Mouse (Mus musculus) kidney, postnatal 25 days (tissue): ENCODE data around the gene Pigz.

Experiments
- DNase-seq, 2 experiments: peaks; one replicate each; pipeline ENCODE4 v3.0.0; 2021; ENCODE audit warnings: mixed read lengths in 2 of 2

Pigz gene

DNA sequence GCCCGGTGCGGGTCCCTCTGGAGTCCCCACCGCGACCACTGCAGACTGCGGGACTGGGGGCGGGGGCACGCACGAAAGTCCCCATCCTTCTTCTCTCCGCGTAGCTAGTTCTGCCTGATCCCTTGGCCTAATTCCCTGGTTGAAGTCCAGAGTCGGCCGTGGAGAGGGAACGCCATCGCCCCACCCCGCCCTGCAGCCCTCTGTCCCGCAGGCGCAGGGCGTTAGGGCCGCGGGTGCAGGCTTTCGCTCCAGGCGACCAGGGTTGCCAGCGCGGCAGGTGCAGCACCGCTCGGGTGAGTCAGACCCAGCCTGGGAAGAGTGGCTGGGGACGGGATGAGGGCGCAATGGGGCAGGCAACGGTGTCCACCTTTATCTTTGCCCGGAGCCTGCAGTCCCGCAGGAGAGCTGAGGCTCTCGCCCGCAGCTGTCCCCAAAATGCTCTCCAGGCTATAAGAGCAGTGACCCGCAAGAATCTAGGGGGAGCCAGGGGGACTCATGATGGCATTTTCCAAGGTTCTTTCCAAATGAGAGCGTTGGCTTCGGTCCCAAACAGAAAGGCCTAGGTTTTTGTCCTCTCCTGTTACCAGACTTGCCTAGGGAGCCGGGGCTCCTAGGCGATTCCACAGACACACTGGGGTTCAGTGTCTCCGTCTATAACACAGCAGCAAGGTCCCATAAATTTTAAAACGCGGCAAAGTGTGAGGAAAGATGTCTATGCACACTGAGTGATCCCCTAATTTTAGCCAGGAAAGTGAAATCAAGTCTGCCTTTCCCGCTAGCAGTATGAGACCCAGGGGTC lies at the start of gene Pigz:
TSS of gene Pigz (plus strand) at position 101 of the 799 bp plus-strand sequence.
- peak; percentile 52 to 71 for DNase-seq

DNA sequence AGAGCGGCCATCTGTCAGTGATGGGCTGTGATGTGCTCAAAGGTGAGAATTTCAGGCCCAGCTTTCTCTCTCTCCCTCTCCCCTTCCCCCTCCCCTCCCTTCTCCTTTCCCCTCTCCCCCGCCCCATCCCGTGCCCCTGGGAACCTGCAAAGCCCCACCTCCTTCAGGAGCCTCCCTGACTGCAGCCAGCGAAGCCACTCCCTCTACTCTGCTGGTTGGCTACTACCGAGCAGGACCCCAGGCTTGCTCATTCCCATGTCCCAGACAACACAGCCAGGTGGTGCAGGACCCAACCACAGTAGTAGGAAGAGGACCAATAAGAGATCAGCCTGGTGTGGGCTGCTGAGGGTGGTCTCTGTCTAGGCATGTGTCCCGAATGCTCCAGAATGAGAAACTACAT lies 49.7 kb upstream of the Pigz start:
- peak in 1 of 2 experiments; percentile 14 for DNase-seq

DNA sequence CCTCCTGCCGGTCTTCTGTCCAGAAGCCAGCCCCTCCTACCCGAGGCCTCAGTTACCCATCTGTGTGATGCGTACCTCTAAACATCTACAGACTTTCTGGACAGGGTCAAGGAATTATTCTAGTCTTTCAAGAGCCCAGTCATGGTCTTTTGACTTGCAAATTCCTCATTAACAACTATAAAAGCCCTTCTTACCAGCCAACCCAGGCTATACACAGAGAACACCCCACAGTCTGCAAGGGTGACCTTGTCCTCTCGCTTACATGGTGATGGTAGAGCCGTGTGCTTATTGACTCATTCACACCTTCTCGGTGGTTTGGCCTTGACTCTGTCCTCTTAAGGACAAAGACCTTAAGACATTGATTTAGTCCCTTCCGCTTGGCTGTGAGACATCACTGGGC lies 42.7 kb upstream of the Pigz start:
- no peak for DNase-seq

DNA sequence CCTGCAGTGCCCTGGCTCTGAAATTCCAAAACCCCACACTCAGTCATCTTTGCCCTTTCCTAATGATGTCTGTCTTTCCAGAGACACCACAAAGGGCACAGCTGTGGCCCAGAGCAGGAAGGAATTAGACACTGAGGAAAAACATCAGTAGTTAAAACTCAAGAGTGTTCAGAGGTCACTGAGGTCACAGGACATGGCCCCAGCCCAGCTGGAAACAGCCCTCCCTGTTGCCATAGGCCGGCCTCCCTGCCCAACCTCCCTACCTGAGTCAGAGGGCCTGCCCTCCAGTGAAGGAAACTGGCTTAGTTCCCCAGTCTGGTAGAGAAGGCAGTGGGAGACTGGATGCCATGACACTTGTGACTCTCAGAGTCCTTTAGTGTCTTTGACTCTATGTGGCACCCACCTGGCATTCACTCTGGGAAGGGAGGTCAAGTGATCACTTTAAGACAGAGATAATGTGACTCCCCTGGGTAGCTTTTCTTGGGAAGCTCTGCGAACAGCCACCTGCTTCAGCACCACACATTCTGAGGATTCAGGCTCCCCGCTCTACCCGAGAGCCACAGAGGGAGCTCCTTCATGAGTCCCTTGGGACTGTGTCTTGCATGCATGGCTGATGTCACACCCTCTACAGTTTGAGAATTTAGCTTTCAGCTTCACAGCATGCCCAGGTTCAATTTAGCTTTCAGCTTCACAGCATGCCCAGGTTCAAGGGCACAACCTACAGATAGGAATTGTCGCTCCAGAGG lies 40.1 kb upstream of the Pigz start:
- no peak for DNase-seq

DNA sequence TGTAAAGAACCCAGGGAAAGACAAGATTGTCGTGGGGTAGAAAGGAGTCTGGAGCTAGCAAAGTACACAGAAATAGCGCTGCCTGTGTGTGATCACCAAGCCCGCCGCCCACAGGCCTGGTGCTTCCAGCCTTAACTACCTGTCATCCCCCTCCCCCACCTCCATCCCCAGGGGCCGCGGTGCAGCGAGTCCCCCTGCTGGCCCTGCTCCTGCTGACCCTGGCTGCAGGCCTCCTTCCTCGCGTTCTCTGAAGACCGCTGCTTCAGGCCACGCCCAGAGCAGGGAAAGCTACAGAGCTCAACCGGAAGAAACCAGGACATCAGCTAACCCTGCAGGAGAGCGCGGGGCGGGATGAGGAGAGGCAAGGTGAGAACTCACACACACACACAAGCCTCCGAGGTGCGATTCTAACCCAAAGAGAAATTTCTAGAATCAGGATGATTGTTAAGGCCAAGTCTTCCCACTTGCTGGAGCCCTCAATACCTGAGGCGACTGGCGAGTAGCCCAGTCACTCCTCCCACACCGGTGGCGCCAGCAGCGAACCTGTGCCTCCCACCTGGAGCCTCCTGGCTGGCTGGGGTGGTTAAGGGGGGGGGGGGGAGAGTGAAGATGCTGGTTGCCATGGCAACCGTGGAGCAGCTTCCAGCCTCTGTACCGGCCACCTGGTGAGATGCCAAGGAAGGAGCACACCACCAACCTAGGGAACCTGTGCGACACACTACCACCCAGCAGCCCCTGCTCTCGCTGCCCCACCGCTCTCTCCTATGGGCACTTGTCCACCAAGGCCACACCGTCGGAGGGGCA lies 36.5 kb upstream of the Pigz start:
- peak; percentile 29 to 53 for DNase-seq

DNA sequence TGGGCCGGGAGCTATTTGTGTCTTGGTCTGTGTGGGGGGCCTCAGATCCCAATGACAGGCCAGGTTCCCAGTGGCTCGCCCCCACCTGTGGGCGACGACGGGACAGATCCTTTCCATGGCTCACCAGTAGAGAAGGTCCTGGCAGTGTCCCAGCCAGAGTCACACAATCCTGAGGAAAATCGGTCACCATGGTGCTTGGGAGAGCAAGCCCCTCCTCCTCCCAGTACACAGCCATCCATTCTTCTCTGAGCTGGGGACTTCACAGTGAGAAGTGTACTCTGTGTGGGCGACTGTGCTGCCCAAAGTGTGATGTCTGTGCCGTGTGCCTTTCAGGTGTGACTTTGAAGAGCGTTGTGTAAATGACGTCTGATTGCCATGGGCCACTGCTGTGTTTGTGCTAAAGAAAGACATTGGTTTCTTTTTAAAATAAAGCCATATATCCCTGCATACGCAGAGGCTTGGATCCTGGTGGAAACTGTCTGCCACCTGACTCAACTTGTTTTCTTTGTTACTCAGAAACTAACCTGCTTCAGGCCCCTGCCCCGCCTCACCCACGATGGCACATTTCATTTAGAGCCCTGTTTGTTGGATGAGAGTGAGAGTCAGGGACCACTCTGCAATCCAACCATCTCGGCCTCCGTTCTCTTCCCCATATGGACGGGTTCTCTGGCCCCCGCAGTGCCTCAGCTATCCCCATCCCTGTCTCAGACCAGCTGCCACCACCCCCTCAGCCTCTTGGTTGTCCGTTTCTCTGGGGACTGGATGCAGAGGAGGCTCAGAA lies 34.9 kb upstream of the Pigz start:
- peak in 1 of 2 experiments; percentile 26 for DNase-seq

DNA sequence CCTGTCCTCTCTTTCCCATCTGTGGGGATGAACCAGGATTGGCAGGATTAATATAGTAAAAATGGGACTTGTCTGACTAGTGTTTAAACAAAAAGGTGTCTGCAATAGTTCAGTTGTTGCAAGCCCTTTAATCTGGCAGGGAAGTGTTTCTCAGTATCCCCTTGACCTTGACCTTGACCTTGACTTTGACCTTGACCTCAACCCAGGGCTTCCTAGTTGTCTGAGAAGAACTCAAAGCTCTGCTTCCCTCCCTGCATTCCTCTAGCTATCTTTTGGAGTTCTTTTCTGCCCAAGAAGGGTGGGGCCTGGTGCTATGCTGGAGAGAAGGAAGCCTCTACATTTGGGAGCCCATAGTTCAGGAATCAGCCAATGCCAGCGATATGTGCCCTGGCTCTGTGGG lies 31.8 kb upstream of the Pigz start:
- DNase-seq = no peak

DNA sequence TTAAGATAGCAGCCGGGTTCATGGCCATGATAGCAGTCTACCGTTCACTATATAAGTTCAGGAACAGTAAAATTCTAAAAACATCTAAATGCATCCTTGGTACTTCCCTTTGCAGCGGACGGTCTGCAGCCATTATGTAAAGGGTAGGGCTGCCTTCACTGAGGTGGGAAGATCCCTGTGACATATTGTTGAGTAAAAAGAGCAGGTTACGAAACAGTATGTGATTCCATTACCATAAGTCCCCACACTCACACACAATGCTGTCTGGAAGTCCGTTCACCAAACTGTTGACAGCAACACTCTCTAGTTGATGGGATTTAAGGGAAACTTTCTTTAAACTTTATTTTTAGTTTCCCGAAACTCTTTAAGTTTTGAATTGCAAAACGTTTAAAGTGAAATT lies 30.4 kb upstream of the Pigz start:
- no peak for DNase-seq

DNA sequence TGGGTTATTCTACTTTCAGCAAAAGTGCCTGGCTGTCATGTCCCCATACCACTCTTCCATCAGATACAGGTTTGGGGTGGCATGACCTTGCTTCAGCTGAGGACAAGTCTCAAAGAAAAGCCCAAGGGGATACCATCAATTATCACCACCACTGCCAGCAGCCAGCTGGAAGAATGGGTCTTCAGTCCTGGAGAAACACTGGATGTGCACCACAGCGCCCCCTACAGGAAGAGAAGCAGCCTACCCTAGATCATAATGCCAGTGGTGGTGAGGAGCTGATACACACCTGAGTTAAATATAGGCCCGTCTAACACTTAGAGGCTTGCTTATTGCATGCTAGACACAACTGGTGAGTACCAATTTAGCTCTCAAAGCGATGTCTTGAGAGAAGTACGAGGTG lies 28.3 kb upstream of the Pigz start:
- no peak for DNase-seq

DNA sequence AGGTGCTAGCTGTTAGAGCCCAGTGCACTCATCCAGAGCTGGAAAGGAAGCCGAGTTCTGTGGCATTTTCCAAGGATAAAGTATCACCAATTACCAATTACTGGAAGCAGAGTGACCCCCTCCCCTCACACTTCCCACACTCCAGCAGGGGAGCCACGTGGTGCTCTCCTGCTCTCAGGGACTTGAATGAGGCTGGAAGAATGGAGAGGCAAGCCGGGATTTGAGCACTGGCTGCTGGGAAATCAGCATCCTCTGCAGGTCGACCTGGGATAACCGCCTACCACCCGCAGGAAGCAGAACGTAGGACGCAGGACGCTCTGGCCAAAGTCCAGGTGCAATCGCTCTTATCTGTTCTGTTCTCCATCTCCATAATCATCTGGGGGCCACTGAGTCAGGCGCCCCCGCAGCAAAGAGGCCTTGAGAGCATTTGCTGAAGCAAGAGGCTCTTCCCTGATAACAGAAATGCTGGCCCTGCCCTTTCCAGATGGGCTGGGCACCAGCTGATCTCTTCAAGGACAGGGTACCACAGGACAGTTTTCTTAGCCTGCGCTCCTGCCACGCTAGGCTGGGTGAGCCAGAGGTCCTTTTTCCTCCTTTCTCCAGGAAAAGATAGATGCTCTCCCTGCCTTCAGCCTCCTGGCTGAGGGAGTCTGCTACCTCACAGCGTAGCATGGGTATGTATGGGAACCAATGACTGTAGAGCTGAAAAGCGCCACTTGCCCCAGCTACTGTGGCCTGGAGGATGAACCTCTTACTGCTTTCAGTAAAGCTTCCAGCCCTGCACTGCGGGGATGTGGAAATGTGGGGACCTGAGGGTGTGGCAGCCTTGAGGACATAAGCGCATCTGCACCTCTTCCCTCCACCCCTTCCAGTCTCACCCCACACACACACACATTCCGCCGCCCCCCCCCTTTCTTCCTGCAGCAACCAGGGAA lies 27.5 kb upstream of the Pigz start:
- peak in 1 of 2 experiments; percentile 29 for DNase-seq

DNA sequence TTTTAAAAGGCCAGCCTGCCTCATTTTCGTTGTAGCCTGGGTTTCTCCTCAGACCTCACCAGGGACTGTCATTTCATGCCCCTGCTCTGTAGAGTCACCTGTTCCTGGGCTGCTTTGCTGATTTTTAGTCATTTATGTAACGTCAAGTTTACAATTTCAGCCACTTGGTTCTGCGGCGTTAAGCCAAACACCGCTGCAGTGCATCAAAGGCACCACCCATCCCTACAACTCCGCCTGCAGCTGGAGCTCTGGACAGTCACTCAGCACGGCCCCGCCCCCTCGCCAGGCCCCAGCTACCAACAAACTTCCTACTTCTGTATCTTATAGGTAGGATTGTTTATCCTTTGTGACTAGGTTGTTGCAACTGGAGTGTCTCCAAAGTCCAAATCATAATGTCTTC lies 26.8 kb upstream of the Pigz start:
- DNase-seq = peak; percentile 44 to 67

DNA sequence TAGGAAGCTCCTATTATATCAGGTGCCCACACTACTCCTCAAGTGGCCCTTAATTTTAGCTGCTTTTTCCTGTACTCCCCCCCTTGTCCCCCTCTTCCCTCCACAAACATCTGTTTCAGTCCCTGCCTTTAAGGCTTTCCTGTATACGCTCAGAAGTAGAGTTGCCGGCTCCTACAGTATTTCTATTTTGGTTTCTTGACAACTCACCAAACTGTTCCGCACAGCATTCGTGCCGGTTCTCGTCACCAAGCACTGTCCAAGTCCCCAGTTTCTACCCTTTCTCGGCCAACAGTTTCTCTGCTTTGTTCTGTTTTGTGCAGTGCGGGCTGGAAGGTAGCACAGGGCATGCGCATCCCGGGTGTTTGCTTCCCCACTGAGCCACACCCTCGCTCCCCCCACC lies 24.7 kb upstream of the Pigz start:
- no peak for DNase-seq

DNA sequence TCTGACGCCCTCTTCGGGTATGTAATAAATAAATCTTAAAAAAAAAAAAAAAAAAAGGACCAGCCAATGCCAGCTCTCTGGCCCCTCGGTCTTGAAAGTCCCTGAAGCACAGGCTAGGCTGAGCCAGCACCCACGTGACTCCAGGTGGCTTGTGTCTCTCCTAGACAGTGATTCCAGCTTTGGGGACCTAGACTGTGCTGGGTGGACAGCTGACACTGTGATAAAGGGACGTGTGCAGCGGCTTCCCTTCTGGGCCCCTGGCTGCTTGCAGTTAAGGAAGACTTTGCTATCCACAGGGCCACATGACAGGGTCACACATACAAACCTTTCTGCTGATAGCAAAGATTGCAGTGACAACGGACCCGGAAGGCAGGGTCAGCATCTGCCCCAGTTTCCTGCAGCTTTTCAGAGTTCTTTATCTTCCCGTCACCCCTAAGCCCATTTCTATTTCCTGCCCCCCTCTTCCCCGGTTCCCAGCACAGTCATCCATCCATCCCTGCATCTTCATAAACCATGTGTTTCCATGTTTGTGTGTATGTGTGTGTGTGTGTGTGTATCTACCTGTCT lies 23.3 kb upstream of the Pigz start:
- DNase-seq = peak in 1 of 2 experiments; percentile 51

DNA sequence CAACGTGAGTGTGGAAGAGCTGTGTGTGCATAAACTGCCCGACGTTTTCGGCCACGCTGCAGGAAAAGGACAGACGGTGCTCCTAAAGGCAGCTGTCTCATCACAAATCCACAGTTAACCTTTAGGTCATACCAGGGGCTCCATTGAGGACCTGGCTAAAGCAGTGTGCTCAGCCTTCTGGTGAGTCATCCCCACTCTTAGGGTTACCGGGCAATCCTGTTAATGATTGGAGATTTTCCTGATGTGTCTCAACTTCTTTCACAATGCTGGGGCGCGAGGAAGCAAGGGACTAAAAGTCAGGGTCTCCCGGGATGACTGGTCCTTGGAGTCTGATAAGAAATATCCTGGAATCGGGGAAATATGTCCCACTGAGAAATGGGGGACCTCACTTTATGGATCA lies 15.9 kb upstream of the Pigz start:
- peak; percentile 12 to 53 for DNase-seq

DNA sequence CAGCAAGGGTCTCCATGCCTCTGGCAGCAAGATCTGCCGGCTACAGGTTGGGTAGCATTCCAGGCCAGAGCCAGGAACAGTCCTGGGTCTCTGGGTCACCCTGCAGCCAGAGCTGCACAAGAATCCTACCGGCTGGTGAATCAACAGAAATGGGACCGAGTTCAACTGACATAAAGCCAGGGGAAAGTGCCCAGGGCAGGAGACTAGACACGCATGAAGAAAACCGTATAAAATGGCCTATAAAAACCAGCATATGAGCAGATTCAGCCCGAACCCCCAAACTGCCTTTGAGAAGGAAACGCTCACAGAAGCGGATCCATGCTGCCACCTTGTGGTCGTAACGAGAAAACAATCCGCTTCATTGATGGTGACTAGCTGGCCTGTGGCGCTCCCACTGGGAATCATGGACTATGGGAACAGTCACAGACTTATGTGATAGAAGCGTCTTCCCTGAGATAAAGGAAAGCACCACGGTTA lies 15.4 kb upstream of the Pigz start:
- DNase-seq = peak; percentile 82 to 86

DNA sequence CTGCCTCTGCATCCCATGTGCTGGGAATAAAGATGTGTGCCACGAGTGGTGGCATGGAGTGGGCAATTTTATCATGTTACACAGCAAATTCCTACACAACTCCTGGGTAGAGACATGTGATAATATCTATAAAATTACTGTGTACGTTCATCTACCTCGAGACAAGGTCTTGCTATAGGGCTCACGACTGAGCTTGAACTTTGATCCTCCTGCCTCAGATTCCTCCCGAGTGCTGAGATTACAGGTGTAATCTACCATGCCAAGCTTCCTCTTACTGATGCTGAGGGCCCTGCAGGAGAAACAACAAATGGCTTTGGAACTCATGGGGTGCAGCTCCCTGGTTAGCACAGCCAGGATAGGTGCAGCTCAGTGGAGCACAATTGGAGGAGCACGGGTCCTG lies 9.3 kb upstream of the Pigz start:
- DNase-seq = no peak

DNA sequence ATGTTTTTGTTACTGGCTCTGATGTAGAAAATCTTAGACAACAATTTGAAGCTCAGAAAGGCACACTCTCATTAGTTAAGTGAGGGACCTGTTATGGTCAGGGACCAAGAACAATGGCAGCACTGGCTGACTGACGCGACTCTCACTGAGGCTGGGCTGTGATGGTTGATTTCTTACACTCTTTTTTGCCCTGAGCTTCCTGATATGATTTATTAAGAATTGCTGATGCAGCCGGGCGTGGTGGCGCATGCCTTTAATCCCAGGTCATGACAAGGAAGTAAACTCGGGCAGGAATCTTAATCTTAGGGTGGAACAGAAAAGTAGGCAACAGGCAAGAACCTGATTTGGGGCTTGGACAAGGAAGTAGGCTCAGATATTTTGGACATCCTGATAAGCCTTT lies 7.6 kb upstream of the Pigz start:
- DNase-seq = no peak

DNA sequence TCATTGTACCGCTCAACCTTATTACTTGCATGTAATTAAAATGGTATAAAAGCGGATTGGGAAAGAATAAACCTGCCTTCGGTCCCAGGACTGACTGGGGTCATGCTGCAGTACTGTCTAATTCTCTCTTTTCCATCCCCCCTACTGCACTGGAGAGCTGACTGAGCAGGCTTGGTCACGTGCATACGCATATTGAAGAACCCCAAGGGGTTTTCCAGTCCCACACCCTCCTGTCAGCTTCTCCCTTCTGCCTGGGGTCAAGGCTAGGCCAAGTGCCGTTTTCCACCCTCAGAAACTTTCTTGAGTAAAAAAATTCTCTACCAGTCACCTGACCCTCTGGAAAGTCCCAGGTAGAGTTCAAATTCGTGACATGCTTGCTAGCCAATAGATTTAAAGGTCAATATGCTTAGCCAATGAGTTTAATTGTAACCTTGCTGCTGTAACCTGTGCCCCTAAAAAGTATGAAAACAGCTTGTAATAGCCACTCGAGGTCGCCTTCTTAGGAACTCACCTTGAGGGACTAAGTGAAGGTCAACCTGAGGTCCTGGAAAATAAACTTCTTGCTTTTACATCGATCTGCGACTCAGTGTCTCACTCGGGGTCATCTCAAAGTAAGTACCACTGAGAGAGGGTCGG lies 7.0 kb upstream of the Pigz start:
- peak in 1 of 2 experiments; percentile 37 for DNase-seq

DNA sequence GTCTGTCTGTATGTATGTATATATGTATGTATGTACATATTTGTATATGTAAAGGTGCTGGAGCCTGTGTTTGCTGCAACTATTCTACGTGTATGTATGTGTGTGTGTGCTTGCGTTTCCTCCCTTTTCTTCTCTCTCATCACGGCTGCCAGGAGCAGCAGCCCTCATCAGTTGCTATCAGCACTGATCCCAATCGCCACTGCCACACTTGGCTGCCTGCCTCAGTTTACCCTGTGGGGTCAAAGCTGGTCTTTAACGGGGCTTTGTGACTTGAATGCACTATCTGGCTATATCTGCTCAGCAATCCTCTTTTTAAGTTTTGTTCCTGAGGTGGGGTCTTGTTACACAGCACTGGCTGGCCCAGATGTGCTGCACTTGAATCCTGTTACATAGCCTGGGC lies 6.2 kb upstream of the Pigz start:
- DNase-seq = no peak

DNA sequence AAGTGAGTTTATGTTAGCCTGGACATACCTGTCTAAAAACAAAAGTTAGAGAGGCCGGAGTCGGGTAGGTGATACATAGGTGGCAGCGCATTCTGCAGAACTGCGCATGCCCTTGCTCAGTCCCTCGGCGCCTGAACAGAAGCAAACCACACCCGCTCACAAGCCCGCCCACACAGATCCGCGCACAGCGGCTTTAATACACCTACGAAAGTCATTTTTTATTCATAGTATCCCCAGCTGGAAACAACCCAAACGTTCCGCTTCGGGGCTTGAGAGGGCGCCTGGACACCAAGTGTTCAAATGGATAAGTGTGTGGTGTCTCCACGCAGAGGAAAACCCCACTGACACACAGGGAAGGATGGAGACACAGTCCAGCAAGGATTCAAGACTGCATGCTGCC lies 2.3 kb upstream of the Pigz start:
- no peak for DNase-seq
